Mouse (Mus musculus) bone marrow macrophage, adult 2 months (primary cell): Measurements from ENCODE around the gene Enc1.

Experiments used
- CTCF ChIP-seq: IDR thresholded peaks from 2 replicates; pipeline ENCODE4 v1.5.1; 2012; ENCODE audit warnings: low read depth, mild to moderate bottlenecking, low read length, moderate library complexity
- POLR2A ChIP-seq: IDR thresholded peaks from 2 replicates; pipeline ENCODE4 v1.6.1; 2012; ENCODE audit warnings: mild to moderate bottlenecking, low read depth, low read length, borderline replicate concordance

DNA sequence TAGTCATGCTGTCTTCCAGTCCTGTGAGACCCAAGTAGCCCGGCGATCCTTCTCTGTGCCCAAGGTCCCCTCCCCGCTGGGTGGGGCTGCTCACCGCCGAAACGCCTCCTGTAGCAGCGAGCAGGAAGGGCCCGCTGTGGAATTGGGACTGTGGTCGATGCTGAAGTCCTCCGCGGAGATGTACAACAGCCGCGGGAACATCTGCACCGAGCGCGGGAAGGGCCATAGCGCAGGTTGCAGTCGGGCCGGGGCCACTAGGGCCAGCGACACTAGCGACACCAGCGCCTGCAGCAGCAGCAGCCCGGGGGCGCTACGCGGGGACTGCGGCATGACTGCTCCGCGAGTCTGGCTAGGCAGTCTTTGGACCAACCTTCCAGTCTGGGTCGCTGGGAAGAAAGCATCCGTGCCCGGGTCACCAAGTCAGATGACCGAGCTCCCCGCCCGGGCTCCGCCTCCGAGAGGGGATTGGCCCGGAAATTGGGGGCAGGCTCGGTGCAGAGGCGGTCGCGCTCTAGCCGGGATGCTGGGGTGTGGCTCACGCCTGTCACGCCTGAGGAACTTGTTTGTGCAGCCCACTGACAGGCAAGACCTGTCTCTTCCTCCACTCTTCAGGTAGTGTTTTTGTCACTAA, 42.9 kb upstream of the Enc1 start, which contains the start of gene Hexb:
- TF ChIP-seq CTCF (no peak), POLR2A (peak; percentile 80; the same call in 1 of the 2 replicates)
